Mouse (Mus musculus) liver, embryonic 14.5 days (tissue): ENCODE results near the gene Nacc2.

Experiments used
- CTCF ChIP-seq: IDR thresholded peaks from 2 replicates; pipeline ENCODE4 v1.5.1; 2016; ENCODE audit warnings: antibody characterized with exemption, low read depth, control low read depth
- EP300 ChIP-seq: IDR thresholded peaks from 2 replicates; pipeline ENCODE4 v1.6.1; 2016; ENCODE audit warnings: antibody characterized with exemption, low read depth

DNA sequence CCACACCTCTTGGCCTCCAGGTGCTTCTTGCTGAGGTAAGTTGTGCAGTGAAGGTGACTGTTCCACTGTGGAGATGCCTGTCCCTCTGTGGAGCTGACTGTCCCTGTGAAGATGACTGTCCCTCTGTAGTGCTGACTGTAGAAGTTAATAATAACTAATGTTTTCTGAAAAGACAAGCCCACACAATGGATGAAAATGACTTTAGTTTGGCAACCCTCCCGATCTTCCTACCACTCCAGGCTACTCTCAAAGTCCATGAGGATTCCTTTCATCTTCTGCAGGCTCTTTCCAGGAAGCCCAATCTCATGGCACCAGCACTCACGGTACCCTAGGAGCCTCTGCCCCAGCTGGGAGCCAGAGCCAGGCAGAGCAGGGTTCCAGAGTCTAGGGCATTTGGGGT, 47.4 kb upstream of the Nacc2 start:
- TF ChIP-seq CTCF: no peak
- TF ChIP-seq EP300: no peak
